Mouse (Mus musculus) bone marrow macrophage, adult 2 months (primary cell): Measurements from ENCODE around the gene Tas2r119. TPM values are rescaled to one million over a fixed set of nuclear protein-coding genes. Genes with fewer than 3 reads are reported as not detected.
"Not testable (repeated sequence)": the region's sequence is repeated elsewhere in the genome, so short reads cannot be mapped to it uniquely, and the experiment has no call there.

Source experiments
- H3K27ac ChIP-seq: 2 replicates; pipeline ENCODE4 v1.5.1; 2012; ENCODE audit warnings: low read depth, low read length; ENCODE audit not compliant: insufficient read depth
- H3K4me1 ChIP-seq: 2 replicates; pipeline ENCODE4 v1.6.1; 2012; ENCODE audit warnings: low read length; ENCODE audit not compliant: control insufficient read depth, insufficient read depth
- H3K4me3 ChIP-seq: 2 replicates; pipeline ENCODE4 v1.5.1; 2012; ENCODE audit warnings: mild to moderate bottlenecking, low read length, moderate library complexity; ENCODE audit not compliant: insufficient read depth
- CTCF ChIP-seq: IDR thresholded peaks from 2 replicates; pipeline ENCODE4 v1.5.1; 2012; ENCODE audit warnings: low read depth, mild to moderate bottlenecking, low read length, moderate library complexity
- POLR2A ChIP-seq: IDR thresholded peaks from 2 replicates; pipeline ENCODE4 v1.6.1; 2012; ENCODE audit warnings: mild to moderate bottlenecking, low read depth, low read length, borderline replicate concordance
- polyA plus RNA-seq: library from polyadenylated mRNA; stranded (reverse); fragments of >200 nt; gene quantifications from 2 replicates; pipeline ENCODE4 v1.2.4, GENCODE M21; 2012; ENCODE audit not compliant: missing spikeins, insufficient read depth, insufficient read length

Tas2r119 gene
- polyA plus RNA-seq, 1 experiment, result not detected

DNA sequence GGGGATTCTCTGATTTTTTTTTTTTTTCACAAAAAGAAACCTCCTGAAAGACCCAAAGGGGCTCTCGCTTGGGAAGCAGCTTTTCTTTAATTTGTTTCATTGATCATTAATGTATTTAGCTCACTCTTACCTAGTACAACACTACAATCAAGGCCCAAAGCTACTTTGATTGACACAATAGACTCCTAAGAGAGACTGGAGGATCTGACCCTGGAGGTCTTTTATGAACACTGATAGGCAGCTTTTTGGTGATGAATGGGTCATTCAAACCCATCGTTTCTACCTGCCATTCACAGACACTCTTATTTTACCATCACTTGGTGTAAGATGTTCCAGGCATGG, 4.1 kb upstream of the Tas2r119 start:
- no peak for TF ChIP-seq POLR2A
- TF ChIP-seq CTCF, result no peak
- Histone ChIP-seq H3K4me3 (no peak overlapping the region), H3K4me1 (no peaks in the 10 kb centered on the region), H3K27ac (no peak overlapping the region)

DNA sequence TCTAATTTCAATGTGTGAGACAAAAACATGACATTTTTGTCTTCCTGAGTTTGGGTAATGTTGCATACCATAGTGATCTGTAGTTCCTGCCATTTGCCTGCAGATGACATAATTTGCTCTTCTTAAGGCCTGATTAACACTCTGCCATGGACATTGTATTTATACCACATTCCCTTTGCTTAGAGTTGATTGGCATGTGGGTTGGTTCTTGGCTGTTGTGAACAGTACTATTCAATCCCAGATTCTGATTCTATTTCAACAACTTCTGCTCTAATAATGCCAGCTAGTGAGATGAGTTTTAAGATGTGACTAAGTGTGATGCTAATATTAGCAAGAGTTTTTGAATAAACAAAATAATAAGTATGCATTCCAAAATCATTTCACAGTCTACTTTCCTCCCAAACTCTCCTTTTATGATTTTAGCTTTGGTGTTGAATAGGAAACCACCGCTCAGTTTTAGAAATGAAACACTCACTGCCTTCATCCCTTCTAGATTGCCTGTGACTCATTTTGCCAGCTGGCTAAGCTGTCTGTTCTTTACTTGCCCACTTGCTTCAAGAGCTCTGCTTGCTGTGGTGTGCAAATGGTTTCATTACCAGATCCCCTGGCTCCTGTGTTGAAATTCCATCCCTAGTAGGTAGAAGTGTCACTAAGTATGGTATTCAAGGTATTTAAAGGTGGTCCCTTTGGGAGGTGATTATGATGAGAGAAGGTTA, 3.1 kb downstream of the Tas2r119 start:
- TF ChIP-seq CTCF (no peak), POLR2A (no peak)
- H3K4me3 ChIP-seq, result no peak overlapping the region
- no peak overlapping the region for H3K27ac ChIP-seq
- H3K4me1 ChIP-seq, result no peaks in the 10 kb centered on the region

DNA sequence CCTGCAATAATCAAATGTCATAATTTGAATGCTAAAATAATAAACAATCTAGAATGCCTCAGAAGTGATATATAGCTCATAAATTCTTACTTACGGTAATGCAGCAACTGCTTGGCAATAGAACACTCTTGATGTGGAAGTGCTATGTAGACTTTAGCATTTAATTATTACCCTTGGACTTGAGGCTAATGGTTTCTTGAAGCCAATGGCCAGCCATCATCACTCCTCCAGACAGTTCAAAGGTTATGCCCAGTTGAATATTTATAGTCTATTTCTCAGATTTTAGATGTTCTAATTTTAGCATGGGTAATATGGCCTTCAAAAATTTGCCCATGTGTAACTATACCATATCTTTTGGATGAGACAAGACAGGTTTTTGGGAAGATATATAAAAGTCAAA, 4.9 kb downstream of the Tas2r119 start:
- Histone ChIP-seq H3K4me3 (no peak overlapping the region), H3K4me1 (no peaks in the 10 kb centered on the region), H3K27ac (no peak overlapping the region)
- TF ChIP-seq CTCF, result no peak
- no peak for TF ChIP-seq POLR2A

DNA sequence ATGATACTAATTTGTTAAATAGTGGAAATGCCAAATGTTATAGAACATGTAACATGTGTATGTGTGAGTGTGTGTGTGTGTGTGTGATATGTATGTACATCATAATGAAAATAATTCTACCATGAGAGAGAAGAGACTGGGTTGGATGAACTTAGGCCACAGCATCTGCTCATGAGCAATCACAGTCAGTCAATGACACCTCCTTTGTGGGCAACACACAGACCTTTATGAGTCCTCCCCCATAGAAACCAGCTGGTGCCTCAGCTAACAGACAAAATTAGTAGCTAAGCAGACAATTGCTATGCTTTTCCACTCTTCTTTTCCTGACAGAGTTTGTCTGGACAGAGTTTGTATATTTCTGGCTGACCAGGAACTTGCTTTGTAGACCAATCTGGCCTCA, 7.9 kb downstream of the Tas2r119 start:
- no peak overlapping the region for H3K27ac ChIP-seq
- no peak for TF ChIP-seq CTCF
- TF ChIP-seq POLR2A, result no peak
- H3K4me1 ChIP-seq, result no peaks in the 10 kb centered on the region

DNA sequence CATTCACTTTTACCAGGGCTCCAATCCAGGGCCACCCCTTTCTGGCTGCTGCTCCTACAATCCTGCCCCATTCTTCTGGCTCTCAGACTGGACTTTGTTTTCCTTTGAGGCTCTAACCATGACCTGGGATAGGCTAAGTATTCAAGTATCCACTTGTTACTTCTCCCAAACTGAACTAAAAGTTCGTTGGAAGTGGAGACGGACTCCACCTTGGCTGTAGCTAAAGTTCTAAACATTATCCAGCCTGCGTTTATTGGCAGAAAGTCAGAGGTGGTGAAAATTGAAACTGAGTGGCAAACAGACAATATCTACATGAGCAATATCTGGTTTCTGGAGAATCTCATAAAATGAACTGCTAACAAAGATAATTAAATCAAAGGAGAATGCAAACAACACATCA, 12.8 kb downstream of the Tas2r119 start:
- TF ChIP-seq CTCF (no peak), POLR2A (no peak)
- Histone ChIP-seq H3K4me3 (no peak overlapping the region), H3K4me1 (no peaks in the 10 kb centered on the region), H3K27ac (no peak overlapping the region)

More for the DNA sequence above, 7.9 kb downstream of the Tas2r119 start:
- no peak overlapping the region for H3K4me3 ChIP-seq

DNA sequence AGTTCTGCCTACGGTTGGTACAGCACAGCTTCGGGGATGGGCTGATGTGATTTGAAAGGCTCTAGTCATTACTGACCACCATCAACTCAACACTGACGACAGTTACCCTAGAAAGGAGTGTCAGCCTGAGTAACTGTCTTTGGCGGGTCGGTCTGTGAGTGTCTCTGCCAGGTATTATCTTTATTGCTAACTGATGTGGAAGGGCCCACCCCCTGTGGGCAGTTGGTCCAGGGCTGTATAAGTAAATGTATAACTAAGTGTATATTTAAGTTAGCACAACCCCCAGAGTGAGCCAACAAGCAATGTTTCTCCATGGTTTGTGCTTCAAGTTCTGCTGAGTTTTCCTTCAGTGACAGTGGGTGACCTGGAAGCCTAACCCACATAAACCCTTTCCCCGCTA, 13.3 kb downstream of the Tas2r119 start:
- H3K4me1 ChIP-seq, result no peaks in the 10 kb centered on the region
- no peak overlapping the region for H3K27ac ChIP-seq
- TF ChIP-seq CTCF, result no peak
- no peak for TF ChIP-seq POLR2A
- no peak overlapping the region for H3K4me3 ChIP-seq

DNA sequence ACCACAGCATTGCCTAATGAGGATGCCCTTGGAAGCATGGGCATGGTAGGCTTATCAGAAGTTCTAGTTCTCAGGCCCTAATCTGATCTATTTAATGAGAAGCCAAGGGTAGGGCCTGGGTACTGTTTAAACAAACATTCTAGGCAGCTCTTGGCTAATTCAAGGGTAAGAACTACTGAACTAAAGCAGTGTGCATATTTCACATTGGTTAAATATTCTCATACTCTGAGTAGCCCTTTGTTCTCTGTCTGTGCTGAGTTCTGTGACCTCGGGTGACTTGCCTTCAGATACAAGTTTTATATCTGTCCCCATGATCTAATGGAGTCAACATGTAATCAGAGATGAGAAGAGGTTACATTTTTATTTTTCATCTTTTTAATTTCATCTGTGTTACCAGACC, 15.9 kb downstream of the Tas2r119 start:
- Histone ChIP-seq H3K4me1 (no peaks in the 10 kb centered on the region), H3K4me3 (no peak overlapping the region), H3K27ac (no peak overlapping the region)
- TF ChIP-seq CTCF (no peak), POLR2A (no peak)

DNA sequence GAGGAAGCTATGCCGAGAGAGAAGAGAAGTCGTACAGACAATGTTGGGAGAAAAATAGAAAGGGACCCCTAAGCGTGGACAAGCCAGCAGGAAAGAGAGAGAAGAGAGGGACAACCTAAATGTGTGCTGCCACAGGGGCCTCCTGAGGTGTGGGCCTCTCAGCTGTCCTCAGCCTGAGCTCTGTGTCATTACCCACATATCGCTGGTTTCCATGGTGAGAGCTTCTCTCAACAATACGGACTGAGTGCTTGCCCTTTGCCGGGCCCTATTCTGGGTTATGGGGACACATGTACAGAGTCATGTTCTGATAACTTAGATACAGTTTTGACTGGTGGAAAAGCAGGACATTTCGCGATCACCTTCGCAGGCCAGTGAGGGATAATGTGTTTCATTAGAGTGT, 21.0 kb downstream of the Tas2r119 start:
- H3K4me1 ChIP-seq, result no peaks in the 10 kb centered on the region
- H3K27ac ChIP-seq, result no peak overlapping the region
- no peak overlapping the region for H3K4me3 ChIP-seq
- TF ChIP-seq POLR2A, result no peak
- no peak for TF ChIP-seq CTCF

DNA sequence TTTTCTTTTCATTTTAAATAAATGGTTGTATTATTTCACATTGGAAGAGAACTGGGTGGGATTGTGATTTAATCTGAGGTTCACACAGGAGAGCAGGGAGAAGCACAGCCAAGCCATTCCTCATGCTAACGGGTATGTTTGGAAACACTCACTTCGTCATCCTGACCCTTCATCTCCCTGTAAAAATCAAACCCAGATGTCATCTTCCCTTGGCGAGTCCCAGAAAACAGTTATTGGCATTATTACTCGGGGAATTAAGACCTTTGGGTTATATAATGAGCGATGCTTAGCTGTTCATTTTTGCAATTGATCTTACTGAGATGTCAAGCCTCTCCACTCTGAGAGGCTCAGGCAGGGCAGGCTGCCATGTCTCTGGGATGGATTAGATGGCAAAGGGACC, 21.5 kb downstream of the Tas2r119 start:
- Histone ChIP-seq H3K4me3 (no peak overlapping the region), H3K4me1 (no peaks in the 10 kb centered on the region), H3K27ac (no peak overlapping the region)
- TF ChIP-seq POLR2A, result no peak
- no peak for TF ChIP-seq CTCF

DNA sequence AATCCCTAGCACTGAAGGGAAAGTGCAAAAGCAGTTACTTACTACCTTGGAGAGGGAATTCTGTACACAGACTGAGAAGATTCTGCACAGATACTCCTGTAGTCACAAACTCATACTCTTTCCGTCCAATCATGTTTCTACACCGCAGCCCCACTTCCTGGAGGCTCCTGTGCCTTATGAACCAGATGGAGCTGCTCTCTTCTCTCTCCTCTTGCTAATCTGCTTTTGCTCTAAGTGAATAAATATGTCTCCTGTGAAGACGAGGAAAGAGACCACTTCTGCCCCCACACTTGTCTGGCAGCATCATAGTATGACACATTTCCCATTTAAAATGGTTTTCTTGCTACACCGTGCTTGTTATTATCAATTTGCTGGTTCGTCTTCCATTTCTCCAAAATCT, 26.2 kb downstream of the Tas2r119 start:
- Histone ChIP-seq H3K4me3 (no peak overlapping the region), H3K4me1 (no peaks in the 10 kb centered on the region), H3K27ac (no peak overlapping the region)
- TF ChIP-seq CTCF (no peak), POLR2A (no peak)

DNA sequence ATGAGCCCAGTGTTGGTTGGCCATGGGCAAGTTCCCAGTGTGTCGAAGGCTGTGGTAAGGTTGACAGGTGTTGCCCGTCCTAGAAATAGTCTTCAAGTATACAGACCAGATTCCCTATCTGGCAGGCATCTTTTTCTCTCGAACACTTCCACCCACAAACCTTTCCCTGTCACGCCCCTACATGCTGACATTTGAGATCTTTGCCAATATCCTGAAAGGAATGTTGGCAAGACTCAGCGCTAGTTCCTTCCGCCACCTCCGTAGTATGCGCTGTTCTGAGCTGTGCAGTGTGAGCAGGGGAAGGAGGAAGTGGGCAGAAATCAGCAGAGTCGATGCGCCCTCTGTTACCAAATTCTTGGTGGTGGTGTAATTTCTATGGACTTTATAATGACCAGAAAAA, 27.8 kb downstream of the Tas2r119 start:
- Histone ChIP-seq H3K4me1 (no peaks in the 10 kb centered on the region), H3K4me3 (no peak overlapping the region), H3K27ac (no peak overlapping the region)
- TF ChIP-seq CTCF, result no peak
- no peak for TF ChIP-seq POLR2A

DNA sequence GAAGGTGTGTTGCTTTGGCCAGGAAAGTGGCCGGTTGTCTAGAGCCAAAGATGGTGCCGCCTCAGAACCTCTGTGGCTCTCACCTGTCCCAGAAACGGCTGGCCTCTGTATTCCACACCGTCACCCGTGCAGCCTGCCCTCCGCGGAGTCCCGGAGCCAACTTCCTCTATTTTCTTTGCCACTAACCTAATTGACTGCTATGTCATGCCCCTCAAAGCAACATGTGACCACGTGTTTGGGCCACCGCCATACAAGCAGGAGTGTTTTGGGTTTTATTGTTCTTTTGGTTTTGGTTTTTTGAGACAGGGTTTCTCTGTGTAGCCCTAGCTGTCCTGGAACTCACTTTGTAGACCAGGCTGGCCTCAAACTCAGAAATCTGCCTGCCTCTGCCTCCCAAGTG, 37.6 kb downstream of the Tas2r119 start:
- H3K27ac ChIP-seq, H3K4me1 ChIP-seq, H3K4me3 ChIP-seq: not testable (repeated sequence)
